Mouse (Mus musculus) mouse embryonic stem cell (cell line): Measurements from ENCODE around the gene Kank1.
"Not testable (repeated sequence)": the region's sequence is repeated elsewhere in the genome, so short reads cannot be mapped to it uniquely, and the experiment has no call there.

ENCODE experiments used
- in situ Hi-C, 2 experiments: fragments of 300-500 bp; cut with MboI; formaldehyde crosslinking; loops; 1 replicate in 1 of 2; 3 replicates in 1 of 2; pipeline ENCODE4 v1.14.3; 2019 to 2020; ENCODE audit warnings: low sequenced_read_pairs in 2 of 2, low pct_unique_long_range_greater_than_20kb in 1 of 2, mixed read lengths in 1 of 2; ENCODE audit not compliant: unreplicated experiment in 1 of 2

The Kank1 gene

DNA sequence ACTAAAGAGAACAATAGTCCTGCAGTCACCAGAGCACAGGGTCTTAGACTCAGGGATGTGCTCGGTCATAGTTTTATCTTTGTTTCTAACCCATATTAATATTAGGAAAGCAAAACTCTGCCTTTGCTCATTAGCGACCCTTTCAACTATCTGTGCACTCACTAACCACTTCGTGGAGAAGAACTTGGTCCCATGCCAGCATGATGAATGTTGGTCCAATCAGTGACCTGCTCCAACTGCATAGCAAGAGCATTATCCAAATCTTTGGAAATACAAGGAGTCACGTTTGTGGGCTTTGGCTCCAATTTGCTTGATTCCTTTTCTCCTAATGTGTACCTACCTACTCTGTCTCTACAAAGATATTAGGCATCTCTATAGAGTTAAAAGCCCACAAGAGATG lies 204.0 kb downstream of the Kank1 start:
- in situ Hi-C loops, result loop anchor here in 1 of 2 experiments (25.0 kb wide), 1 partner anchor 328 kb away; no protein-coding TSS in a partner anchor

- in situ Hi-C loops, result loop anchor here in 1 of 2 experiments (5.0 to 25.0 kb wide), 2 partner anchors 113 to 333 kb away; no protein-coding TSS in a partner anchor
These were observed 208.3 kb downstream of the Kank1 start for GRCm38 (mm10) chr19:25445054-25445453.

DNA sequence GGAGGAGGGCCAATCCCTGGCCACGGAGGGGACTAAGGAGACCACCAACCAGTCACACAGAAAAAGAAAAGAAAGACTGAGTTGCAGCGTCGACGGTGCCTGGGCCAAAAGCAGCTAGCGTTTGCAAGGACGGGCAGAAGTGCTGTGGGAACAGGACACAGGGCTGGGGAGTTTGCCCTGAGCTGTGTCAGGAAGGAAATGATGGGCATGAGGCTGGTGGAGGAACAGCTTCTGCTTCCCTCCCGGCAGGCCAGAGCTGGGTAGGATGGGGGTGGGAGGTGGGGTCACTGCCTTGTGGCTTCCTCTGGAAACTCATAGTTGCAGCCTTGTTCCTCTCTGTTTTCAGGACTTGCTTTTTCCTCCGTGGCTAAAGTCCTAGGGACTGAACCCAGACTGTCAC lies 209.1 kb downstream of the Kank1 start:
- in situ Hi-C loops, result loop anchor here in 1 of 2 experiments (5.0 to 25.0 kb wide), 2 partner anchors 114 to 334 kb away; no protein-coding TSS in a partner anchor

- in situ Hi-C loops, result loop anchor here in 1 of 2 experiments (5.0 to 25.0 kb wide), 2 partner anchors 114 to 334 kb away; no protein-coding TSS in a partner anchor
These were observed 209.9 kb downstream of the Kank1 start for GRCm38 (mm10) chr19:25446683-25447082.

- in situ Hi-C loops, result loop anchor here in 1 of 2 experiments (5.0 to 25.0 kb wide), 2 partner anchors 115 to 335 kb away; no protein-coding TSS in a partner anchor
These were observed 210.6 kb downstream of the Kank1 start for GRCm38 (mm10) chr19:25447373-25447772.

DNA sequence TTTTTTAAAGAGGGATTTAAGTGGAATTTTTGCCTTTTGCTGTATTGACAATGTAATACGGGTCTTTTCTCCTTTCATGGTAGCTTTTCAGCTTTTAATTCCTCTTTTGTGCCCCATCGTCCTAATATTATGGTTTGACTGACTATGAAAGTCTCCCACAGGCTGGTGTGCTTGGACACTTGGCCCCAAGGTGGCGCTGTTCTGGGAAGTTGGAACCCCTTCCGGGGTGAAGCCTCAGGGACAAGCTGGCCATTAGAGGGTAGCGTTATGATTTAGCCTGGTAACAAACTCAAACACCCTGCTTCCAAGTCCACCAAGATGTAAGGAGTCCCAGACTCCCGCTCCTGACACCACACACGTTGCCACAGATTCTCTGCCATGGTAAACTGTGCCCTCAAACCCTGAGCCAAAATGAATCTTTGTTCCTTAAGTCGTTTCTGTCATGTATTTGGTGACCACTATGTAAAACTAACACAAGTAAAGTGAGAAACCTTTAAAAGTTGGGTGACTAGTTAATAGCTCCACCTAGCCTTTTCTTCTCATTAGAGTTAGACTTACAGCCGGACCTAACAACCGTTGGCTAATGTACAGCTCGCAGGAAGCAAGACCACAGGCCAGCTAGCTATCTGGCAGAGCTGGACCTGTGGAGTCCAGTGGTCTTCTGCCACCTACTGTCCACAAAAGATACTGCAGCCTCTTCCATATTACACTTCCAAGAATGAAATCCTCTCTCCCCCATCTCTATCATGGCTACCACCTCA lies 214.3 kb downstream of the Kank1 start:
- in situ Hi-C loops, result loop anchor here in 1 of 2 experiments (5.0 kb wide), 1 partner anchor 176 kb away; no protein-coding TSS in a partner anchor

GRCm38 (mm10) chr19:25453146-25453545 lies 216.4 kb downstream of the Kank1 start:
- in situ Hi-C loops, result loop anchor here in 1 of 2 experiments (5.0 kb wide), 1 partner anchor 174 kb away; no protein-coding TSS in a partner anchor

GRCm38 (mm10) chr19:25460760-25461159 lies 224.0 kb downstream of the Kank1 start:
- in situ Hi-C loops, result no loop called here

GRCm38 (mm10) chr19:25461553-25462320 lies 225.0 kb downstream of the Kank1 start:
- in situ Hi-C loops, result no loop called here

DNA sequence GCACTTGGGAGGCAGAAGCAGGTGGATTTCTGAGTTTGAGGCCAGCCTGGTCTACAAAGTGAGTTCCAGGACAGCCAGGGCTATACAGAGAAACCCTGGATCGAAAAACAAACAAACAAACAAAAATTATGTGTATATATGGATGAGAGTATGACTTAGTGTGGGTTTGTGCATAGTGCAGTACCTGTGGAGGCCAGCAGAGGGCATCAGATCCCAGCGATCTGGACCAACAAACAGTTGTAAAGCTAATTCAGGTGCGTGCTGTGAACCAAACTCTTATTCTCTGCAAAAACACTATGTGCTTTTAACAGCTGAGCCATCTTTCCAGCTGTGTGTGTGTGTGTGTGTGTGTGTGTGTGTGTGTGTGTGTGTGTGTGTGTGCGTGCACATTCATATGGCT lies 239.0 kb downstream of the Kank1 start:
- in situ Hi-C loops, result not testable (repeated sequence)

DNA sequence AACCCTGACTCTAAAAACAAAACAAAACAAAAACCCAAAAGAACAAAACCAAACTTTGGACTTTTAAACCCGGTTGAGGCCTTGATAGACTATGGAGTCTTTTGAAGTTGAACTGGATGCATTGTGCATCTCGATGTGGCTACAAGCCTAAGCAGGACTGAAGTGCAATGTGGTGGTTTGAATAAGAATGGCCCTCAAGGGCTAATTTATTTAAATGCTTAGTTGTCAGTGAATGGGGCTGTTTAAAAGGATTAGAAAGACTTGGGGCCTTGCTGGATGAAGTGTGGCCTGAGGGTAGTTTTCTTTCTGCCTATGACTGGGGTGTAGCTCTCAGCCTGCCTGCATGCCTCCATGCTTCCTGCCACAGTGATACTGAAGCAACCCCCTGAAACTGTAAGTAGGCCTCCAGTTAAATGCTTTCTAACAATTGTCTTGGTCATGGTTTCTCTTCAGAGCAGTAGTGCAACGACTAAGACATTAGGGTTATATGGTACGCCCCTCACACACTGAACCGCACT lies 242.4 kb downstream of the Kank1 start:
- in situ Hi-C loops, result no loop called here

- in situ Hi-C loops, result no loop called here
These were observed 244.0 kb downstream of the Kank1 start for GRCm38 (mm10) chr19:25480820-25481219.
